12 mouse cellular contexts compared by ENCODE assay signal in the genomic region with DNA sequence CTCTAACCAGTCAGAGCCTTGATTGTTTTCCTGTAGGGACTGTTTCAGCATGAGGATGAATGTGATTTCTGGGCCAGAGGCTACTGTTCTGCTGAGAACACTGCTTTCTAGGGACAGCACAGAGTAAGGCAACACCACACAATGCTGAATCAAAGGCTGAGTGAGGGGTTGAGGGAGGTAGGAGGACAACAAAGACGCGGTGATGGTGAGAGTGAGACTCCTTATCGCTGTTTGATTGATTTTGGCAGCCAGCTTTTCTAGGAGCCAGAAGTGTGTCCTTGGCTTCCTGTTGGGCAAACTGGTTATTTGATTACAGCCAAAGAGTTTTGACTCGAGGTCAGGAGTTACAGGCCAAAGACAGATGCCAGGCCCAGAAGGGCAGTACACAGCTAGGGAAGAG. TPM values are rescaled to one million over a fixed set of nuclear protein-coding genes. Genes with fewer than 3 reads are reported as not detected.
A peak's percentile ranks its signal among the peaks of the same experiment; 100 is the strongest.
DNase-seq lines count a peak whose midpoint lies in the region; ATAC-seq and TF ChIP-seq lines count a peak whose summit lies in the region.
"Had no signal": no experiment of that assay in that cellular context is flagged by ENCODE, and none has a peak within 500 bp of the region (broad histone marks: within the 10 kb centered on the region; RNA-seq: fewer than 3 reads in every experiment).

No protein-coding gene starts in this region.

- TF ChIP-seq POLR2A in kidney, adult 2 months (IDR thresholded peaks at IDR 0.05; ENCODE audit: low read depth, low read length), result no peak

- 46% methylated on average over 4 of the region's 4 CpGs for WGBS in kidney, adult 2 months
- WGBS in heart, embryonic 15.5 days, result 21% methylated on average over 4 of the region's 4 CpGs
- WGBS in hindbrain, embryonic 12.5 days, result 66% methylated on average over 4 of the region's 4 CpGs
- 80% methylated on average over 4 of the region's 4 CpGs for WGBS in midbrain, embryonic 13.5 days

- ATAC-seq in heart, embryonic 15.5 days (replicated peaks; ENCODE audit: insufficient number of reproducible peaks, insufficient read depth, low FRiP score, low read depth), result no peak
- ATAC-seq in hindbrain, embryonic 12.5 days (ENCODE audit: low FRiP score), result no peak
- no peak for ATAC-seq in midbrain, embryonic 13.5 days
- ATAC-seq: liver, postnatal 0 days had no signal

- H3K4me1 ChIP-seq in kidney, adult 2 months (ENCODE audit: control insufficient read depth, insufficient read depth, low read length), result no peaks in the 10 kb centered on the region; the same call in none of the 2 replicates
- H3K4me1 ChIP-seq in heart, embryonic 15.5 days (replicated peaks), result peaks cover 18% of the 10 kb centered on the region
- no peaks in the 10 kb centered on the region for H3K4me1 ChIP-seq in hindbrain, embryonic 12.5 days
- H3K4me1 ChIP-seq in midbrain, embryonic 13.5 days (replicated peaks), result no peaks in the 10 kb centered on the region

- H3K4me3 ChIP-seq in kidney, adult 2 months (ENCODE audit: insufficient read depth, low read depth, low read length), result no peak overlapping the region
- no peak overlapping the region for H3K4me3 ChIP-seq in heart, embryonic 15.5 days
- H3K4me3 ChIP-seq in hindbrain, embryonic 12.5 days, result no peak overlapping the region
- no peak overlapping the region for H3K4me3 ChIP-seq in midbrain, embryonic 13.5 days (replicated peaks)

- H3K4me2 ChIP-seq in heart, embryonic 15.5 days, result no peak overlapping the region
- no peak overlapping the region for H3K4me2 ChIP-seq in hindbrain, embryonic 12.5 days (replicated peaks)
- H3K4me2 ChIP-seq in midbrain, embryonic 13.5 days (replicated peaks), result no peak overlapping the region
- H3K4me2 ChIP-seq: midbrain, embryonic 11.5 days had no signal

- H3K27me3 ChIP-seq in kidney, adult 2 months (replicated peaks; ENCODE audit: control insufficient read depth, insufficient read depth, low read length), result no peaks in the 10 kb centered on the region
- no peaks in the 10 kb centered on the region for H3K27me3 ChIP-seq in heart, embryonic 15.5 days
- H3K27me3 ChIP-seq in hindbrain, embryonic 12.5 days, result no peaks in the 10 kb centered on the region
- no peaks in the 10 kb centered on the region for H3K27me3 ChIP-seq in midbrain, embryonic 13.5 days

- H3K9ac ChIP-seq in heart, embryonic 15.5 days, result no peak overlapping the region
- H3K9ac ChIP-seq in hindbrain, embryonic 12.5 days, result no peak overlapping the region
- H3K9ac ChIP-seq in midbrain, embryonic 13.5 days (replicated peaks), result no peak overlapping the region
- H3K9ac ChIP-seq: liver, postnatal 0 days had no signal

- no peaks in the 10 kb centered on the region for H3K36me3 ChIP-seq in kidney, adult 2 months (ENCODE audit: control insufficient read depth, insufficient read depth, low read length)
- no peaks in the 10 kb centered on the region for H3K36me3 ChIP-seq in heart, embryonic 15.5 days
- H3K36me3 ChIP-seq in hindbrain, embryonic 12.5 days, result no peaks in the 10 kb centered on the region
- H3K36me3 ChIP-seq in midbrain, embryonic 13.5 days, result no peaks in the 10 kb centered on the region

- no peak overlapping the region for H3K27ac ChIP-seq in kidney, adult 2 months (ENCODE audit: insufficient read depth, low read depth, low read length)
- H3K27ac ChIP-seq in heart, embryonic 15.5 days, result peak overlapping the region; percentile 55
- no peak overlapping the region for H3K27ac ChIP-seq in hindbrain, embryonic 12.5 days
- no peak overlapping the region for H3K27ac ChIP-seq in midbrain, embryonic 13.5 days
- H3K27ac ChIP-seq: macrophage had no signal

- TF ChIP-seq CTCF in kidney, adult 2 months (conservative IDR thresholded peaks at IDR 0.05; ENCODE audit: insufficient read depth, insufficient read length, low read depth, low read length), result no peak

- peak; percentile 18 for DNase-seq in kidney, adult 2 months
- DNase-seq in kidney, postnatal 36 days, result no peak
- peak; percentile 72 for DNase-seq in adipocyte (ENCODE audit: low spot score)
- DNase-seq in adrenal gland, postnatal 14 days, result peak; percentile 65
- DNase-seq: cerebellum, adult 9-11 months; kidney, adult 9 months; liver, postnatal 0 days had no signal

- H3K9me3 ChIP-seq in heart, embryonic 15.5 days (replicated peaks), result no peaks in the 10 kb centered on the region
- H3K9me3 ChIP-seq in hindbrain, embryonic 12.5 days (replicated peaks), result no peaks in the 10 kb centered on the region
- no peaks in the 10 kb centered on the region for H3K9me3 ChIP-seq in midbrain, embryonic 13.5 days

RNA-seq across cellular contexts. Expression of a gene that starts 25.7 kb away (rescaled TPM):
- 2.5 and 2.8 TPM in 2 replicates for polyA plus RNA-seq in kidney, adult 2 months (2012; rRNA removed)
- 16.5 and 16.6 TPM in 2 replicates for total RNA-seq in adrenal gland, postnatal 14 days (2021)
- 3.2 and 3.4 TPM in 2 replicates for polyA plus RNA-seq in heart, embryonic 15.5 days (2015; fragmentation: Nextera tagmentation; extraction: Ambion mirVana)
- 2.6 and 3.9 TPM in 2 replicates for polyA plus RNA-seq in hindbrain, embryonic 12.5 days (2016; fragmentation: Nextera tagmentation; extraction: Ambion mirVana)
- 2.7 and 3.1 TPM in 2 replicates for polyA plus RNA-seq in midbrain, embryonic 13.5 days (2015; fragmentation: Nextera tagmentation; extraction: Ambion mirVana)

RNA-seq across cellular contexts. Expression of a gene that starts 40.9 kb away (rescaled TPM):
- polyA plus RNA-seq in kidney, adult 2 months (2012; rRNA removed), result 354 and 364 TPM in 2 replicates
- total RNA-seq in adrenal gland, postnatal 14 days (2021), result 509 and 525 TPM in 2 replicates
- polyA plus RNA-seq in heart, embryonic 15.5 days (2015; fragmentation: Nextera tagmentation; extraction: Ambion mirVana), result 165 and 188 TPM in 2 replicates
- polyA plus RNA-seq in hindbrain, embryonic 12.5 days (2016; fragmentation: Nextera tagmentation; extraction: Ambion mirVana), result 94.0 TPM in 2 replicates
- 88.2 and 95.2 TPM in 2 replicates for polyA plus RNA-seq in midbrain, embryonic 13.5 days (2015; fragmentation: Nextera tagmentation; extraction: Ambion mirVana)

RNA-seq across cellular contexts. Expression of a gene that starts 54.0 kb away (rescaled TPM):
- polyA plus RNA-seq in kidney, adult 2 months (2012; rRNA removed), result 2.6 and 3.6 TPM in 2 replicates
- total RNA-seq in adrenal gland, postnatal 14 days (2021), result 4.3 and 5.6 TPM in 2 replicates
- polyA plus RNA-seq in heart, embryonic 15.5 days (2015; fragmentation: Nextera tagmentation; extraction: Ambion mirVana), result 6.8 and 7.2 TPM in 2 replicates
- 14.2 and 15.3 TPM in 2 replicates for polyA plus RNA-seq in hindbrain, embryonic 12.5 days (2016; fragmentation: Nextera tagmentation; extraction: Ambion mirVana)
- polyA plus RNA-seq in midbrain, embryonic 13.5 days (2015; fragmentation: Nextera tagmentation; extraction: Ambion mirVana), result 12.6 and 14.4 TPM in 2 replicates

Comparison
In these comparisons a context has a peak if more than half of its experiments do, and no peak if none do; other contexts are left out.
1. DNase-seq: peak in kidney, adult 2 months (single experiment), adipocyte (single experiment) and adrenal gland, postnatal 14 days (single experiment); none in kidney, postnatal 36 days (0 of 2).